Mouse (Mus musculus) left cerebral cortex, postnatal 25 days (tissue): ENCODE measurements around the gene Ostm1. TPM values are rescaled to one million over a fixed set of nuclear protein-coding genes. Genes with fewer than 3 reads are reported as not detected.

Experiments used
- DNase-seq, 2 experiments: peaks; one replicate each; pipeline ENCODE4 v3.0.0; 2022; ENCODE audit warnings: low spot score in 2 of 2, mixed read lengths in 1 of 2
- intact Hi-C: fragments of 180-260 bp; cut with DNase I; formaldehyde crosslinking; loops from one replicate; pipeline ENCODE4 v1.15.1; 2025
- total RNA-seq, 2 experiments: library from RNA; stranded (reverse); gene quantifications; 2 replicates each; pipeline ENCODE4 v1.2.3; 2021

The Ostm1 gene
- total RNA-seq, 2 experiments from 2014 or later = 49.3 to 50.1 TPM

GRCm38 (mm10) chr10:42581694-42582565 lies 1.7 kb upstream of the Ostm1 start:
- peak in 1 of 2 experiments; percentile 28 for DNase-seq

GRCm38 (mm10) chr10:42582566-42583110 lies 984 bp upstream of the Ostm1 start:
- peak in 1 of 2 experiments; percentile 32 for DNase-seq
- intact Hi-C loops = loop anchor here (5.0 kb wide), 1 partner anchor 50 kb away; no protein-coding TSS in a partner anchor

More at GRCm38 (mm10) chr10:42581694-42582565, 1.7 kb upstream of the Ostm1 start:
- intact Hi-C loops = loop anchor here (5.0 kb wide), 1 partner anchor 50 kb away; no protein-coding TSS in a partner anchor

- intact Hi-C loops = loop anchor here (5.0 kb wide), 1 partner anchor 48 kb away; no protein-coding TSS in a partner anchor
- DNase-seq = peak in 1 of 2 experiments; percentile 16
Observed at GRCm38 (mm10) chr10:42583902-42584435, 347 bp downstream of the Ostm1 start.

- intact Hi-C loops = loop anchor here (5.0 kb wide), 1 partner anchor 48 kb away; no protein-coding TSS in a partner anchor
- DNase-seq = no peak
Observed at GRCm38 (mm10) chr10:42584436-42584983, 888 bp downstream of the Ostm1 start.

GRCm38 (mm10) chr10:42585156-42585555 lies 1.5 kb downstream of the Ostm1 start:
- DNase-seq = no peak
- intact Hi-C loops = no loop called here

GRCm38 (mm10) chr10:42585596-42586305 lies 2.1 kb downstream of the Ostm1 start:
- peak; percentile 7 to 32 for DNase-seq
- intact Hi-C loops = no loop called here

- intact Hi-C loops = no loop called here
- no peak for DNase-seq
Observed at GRCm38 (mm10) chr10:42587961-42588750, 4.5 kb downstream of the Ostm1 start.

- DNase-seq = no peak
- intact Hi-C loops = no loop called here
Observed at GRCm38 (mm10) chr10:42589505-42589904, 5.9 kb downstream of the Ostm1 start.

- intact Hi-C loops = loop anchor here (1.0 kb wide), 1 partner anchor 43 kb away; no protein-coding TSS in a partner anchor
- no peak for DNase-seq
Observed at GRCm38 (mm10) chr10:42590261-42591184, 6.9 kb downstream of the Ostm1 start.

- no peak for DNase-seq
- intact Hi-C loops = loop anchor here (1.0 kb wide), 1 partner anchor 42 kb away; no protein-coding TSS in a partner anchor
Observed at GRCm38 (mm10) chr10:42591185-42591992, 7.8 kb downstream of the Ostm1 start.

- intact Hi-C loops = loop anchor here (1.0 kb wide), 1 partner anchor 41 kb away; no protein-coding TSS in a partner anchor
- DNase-seq = no peak
Observed at GRCm38 (mm10) chr10:42591993-42592686, 8.5 kb downstream of the Ostm1 start.

- no peak for DNase-seq
- intact Hi-C loops = no loop called here
Observed at GRCm38 (mm10) chr10:42593201-42593600, 9.6 kb downstream of the Ostm1 start.

GRCm38 (mm10) chr10:42598615-42599014 lies 15.0 kb downstream of the Ostm1 start:
- DNase-seq = no peak
- intact Hi-C loops = no loop called here

- DNase-seq = no peak
- intact Hi-C loops = no loop called here
Observed at GRCm38 (mm10) chr10:42601556-42601955, 17.9 kb downstream of the Ostm1 start.

GRCm38 (mm10) chr10:42604874-42605273 lies 21.3 kb downstream of the Ostm1 start:
- intact Hi-C loops = no loop called here
- no peak for DNase-seq

- no peak for DNase-seq
Observed at GRCm38 (mm10) chr10:42606757-42607156, 23.1 kb downstream of the Ostm1 start.

More at GRCm38 (mm10) chr10:42606757-42607156, 23.1 kb downstream of the Ostm1 start:
- intact Hi-C loops = no loop called here
